Mouse (Mus musculus) erythroblast, embryonic 14.5 days (primary cell): ENCODE results near the gene Tmem107.

ENCODE experiments used
- GATA1 ChIP-seq: IDR thresholded peaks from 2 replicates; pipeline ENCODE4 v1.6.1; 2012; ENCODE audit warnings: low read length, inconsistent platforms, mixed read lengths
- TAL1 ChIP-seq: IDR thresholded peaks from 3 replicates; pipeline ENCODE4 v1.6.1; 2012; ENCODE audit warnings: low read length, inconsistent platforms, mixed read lengths

DNA sequence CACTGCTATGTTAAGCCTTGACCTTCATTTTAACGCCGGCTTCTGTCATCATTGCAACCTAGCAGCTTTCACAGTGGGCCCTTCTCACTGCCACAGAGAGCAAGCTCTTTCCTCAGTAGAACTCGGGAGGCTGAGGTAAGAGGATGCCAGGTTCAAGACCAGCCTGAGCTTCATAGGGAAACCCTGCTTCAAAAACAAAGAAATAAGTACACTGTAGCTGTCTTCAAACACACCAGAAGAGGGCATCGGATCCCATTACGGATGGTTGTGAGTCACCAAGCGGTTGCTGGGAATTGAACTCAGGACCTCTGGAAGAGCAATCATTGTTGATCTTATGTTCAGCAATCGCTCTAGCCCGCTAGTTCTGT, 10.2 kb downstream of the Tmem107 start:
- TF ChIP-seq TAL1, result no peak
- TF ChIP-seq GATA1, result no peak
